Mouse (Mus musculus) MEL (cell line): ENCODE results near the gene Wdr5b. TPM values are rescaled to one million over a fixed set of nuclear protein-coding genes. Genes with fewer than 3 reads are reported as not detected.

Source experiments
- DNase-seq: peaks from one replicate; pipeline ENCODE4 v3.0.0; 2011; ENCODE audit warnings: low read depth, low spot score
- H3K27ac ChIP-seq: 2 replicates; pipeline ENCODE4 v1.5.1; 2012; ENCODE audit warnings: low read depth, mild to moderate bottlenecking, control low read depth, low read length, moderate library complexity; ENCODE audit not compliant: control insufficient read depth
- H3K27me3 ChIP-seq, 2 experiments: fragments of 150-350 bp in 1 of 2; sonication (generic) in 1 of 2; 2 replicates each; pipeline ENCODE4 v1.6.1; 2012; ENCODE audit warnings: low read length in 2 of 2, mild to moderate bottlenecking in 2 of 2, improper control_type of control experiment in 1 of 2, moderate library complexity in 1 of 2; ENCODE audit not compliant: insufficient read depth in 2 of 2, control insufficient read depth in 1 of 2
- H3K36me3 ChIP-seq, 2 experiments: 2 replicates each; pipeline ENCODE4 v1.6.1; 2012 to 2014; ENCODE audit warnings: low read length in 2 of 2, improper control_type of control experiment in 1 of 2, inconsistent platforms in 1 of 2, mild to moderate bottlenecking in 1 of 2; ENCODE audit not compliant: insufficient read depth in 2 of 2, control insufficient read depth in 1 of 2
- H3K4me1 ChIP-seq, 2 experiments: fragments of 150-350 bp in 1 of 2; sonication (generic) in 1 of 2; 2 replicates each; pipeline ENCODE4 v1.6.1; 2012; ENCODE audit warnings: low read length in 2 of 2, improper control_type of control experiment in 1 of 2, mild to moderate bottlenecking in 1 of 2; ENCODE audit not compliant: insufficient read depth in 2 of 2, control insufficient read depth in 1 of 2
- H3K4me3 ChIP-seq, 2 experiments: fragments of 150-350 bp in 1 of 2; sonication (generic) in 1 of 2; 2 replicates each; pipeline ENCODE4 v1.5.1; 2012; ENCODE audit warnings: low read depth in 2 of 2, low read length in 2 of 2, mild to moderate bottlenecking in 2 of 2, moderate library complexity in 2 of 2, control low read depth in 1 of 2, improper control_type of control experiment in 1 of 2; ENCODE audit not compliant: control insufficient read depth in 1 of 2, insufficient read depth in 1 of 2
- H3K79me2 ChIP-seq: 2 replicates; pipeline ENCODE4 v1.6.1; 2012; ENCODE audit warnings: mild to moderate bottlenecking, low read length, moderate library complexity; ENCODE audit not compliant: control insufficient read depth, poor library complexity, insufficient read depth
- H3K9ac ChIP-seq: 2 replicates; pipeline ENCODE4 v1.6.1; 2012; ENCODE audit warnings: low read depth, mild to moderate bottlenecking, control low read depth, low read length, moderate library complexity; ENCODE audit not compliant: control insufficient read depth, poor library complexity, severe bottlenecking
- H3K9me3 ChIP-seq: fragments of 150-350 bp; sonication (generic); replicated peaks from 2 replicates; pipeline ENCODE4 v1.6.1; 2012; ENCODE audit warnings: mild to moderate bottlenecking, low read length, improper control_type of control experiment, moderate library complexity; ENCODE audit not compliant: insufficient read depth
- CHD1 ChIP-seq: IDR thresholded peaks from 2 replicates; pipeline ENCODE4 v1.6.1; 2012; ENCODE audit warnings: low read depth, mild to moderate bottlenecking, inconsistent platforms, low read length, improper control_type of control experiment
- CHD2 ChIP-seq: IDR thresholded peaks from 2 replicates; pipeline ENCODE4 v1.6.1; 2011; ENCODE audit warnings: low read length, improper control_type of control experiment
- ELF1 ChIP-seq: IDR thresholded peaks from 2 replicates; pipeline ENCODE4 v1.6.1; 2014; ENCODE audit warnings: low read depth, mild to moderate bottlenecking, inconsistent platforms, low read length, improper control_type of control experiment, moderate library complexity
- GATA1 ChIP-seq: IDR thresholded peaks from 2 replicates; pipeline ENCODE4 v1.6.1; 2011; ENCODE audit warnings: low read depth, low read length, improper control_type of control experiment
- HCFC1 ChIP-seq: IDR thresholded peaks from 2 replicates; pipeline ENCODE4 v1.6.1; 2012; ENCODE audit warnings: low read depth, mild to moderate bottlenecking, inconsistent platforms, low read length, improper control_type of control experiment, moderate library complexity
- MAFK ChIP-seq: IDR thresholded peaks from 2 replicates; pipeline ENCODE4 v1.6.1; 2011; ENCODE audit warnings: low read depth, mild to moderate bottlenecking, low read length, improper control_type of control experiment, borderline replicate concordance
- MYC ChIP-seq: IDR thresholded peaks from 2 replicates; pipeline ENCODE4 v1.6.1; 2011; ENCODE audit warnings: low read depth, mild to moderate bottlenecking, low read length, improper control_type of control experiment, moderate library complexity
- SMC3 ChIP-seq: IDR thresholded peaks from 2 replicates; pipeline ENCODE4 v1.6.1; 2011; ENCODE audit warnings: low read depth, low read length, improper control_type of control experiment
- polyA plus RNA-seq, 2 experiments: library from polyadenylated mRNA; stranded (reverse) in 1 of 2; unstranded in 1 of 2; fragments of >175 nt in 1 of 2; fragments of >200 nt in 1 of 2; gene quantifications; 2 replicates each; pipeline versions ENCODE4 v1.2.1 to v1.2.4; 2012; ENCODE audit warnings: low replicate concordance in 2 of 2, low read depth in 1 of 2; ENCODE audit not compliant: insufficient read length in 2 of 2, insufficient read depth in 1 of 2, missing spikeins in 1 of 2
- total RNA-seq: library from RNA; depleted of rRNA; stranded (reverse); fragments of 300-350 nt; gene quantifications from 2 replicates; pipeline ENCODE4 v1.2.3, GENCODE M21; 2012; rRNA removed

The Wdr5b gene
- total and polyA plus RNA-seq, 3 experiments, result 1.7 to 3.3 TPM; not detected in 1

GRCm38 (mm10) chr16:36089850-36090616 lies 49.0 kb downstream of the Wdr5b start:
- peaks cover 0 to 9% of the 10 kb centered on the region in 2 experiments; a peak in 2 of 4 replicates for H3K36me3 ChIP-seq
- no peaks in the 10 kb centered on the region for H3K27me3 ChIP-seq
- no peak for DNase-seq
- no peaks in the 10 kb centered on the region for H3K79me2 ChIP-seq
- no peaks in the 10 kb centered on the region for H3K4me1 ChIP-seq
- H3K9me3 ChIP-seq, result no peaks in the 10 kb centered on the region
- no peak overlapping the region for H3K4me3 ChIP-seq
- TF ChIP-seq CHD1 (no peak), HCFC1 (no peak), MYC (no peak), GATA1 (no peak), CHD2 (no peak)
- TF ChIP-seq, all 39 proteins: peak for 0
- Histone ChIP-seq H3K27ac (no peak overlapping the region), H3K9ac (no peak overlapping the region)

GRCm38 (mm10) chr16:36090785-36091509 lies 50.0 kb downstream of the Wdr5b start:
- DNase-seq, result no peak
- no peak overlapping the region for H3K27ac ChIP-seq
- no peaks in the 10 kb centered on the region for H3K9me3 ChIP-seq
- peaks cover 0 to 6% of the 10 kb centered on the region in 2 experiments; a peak in 2 of 4 replicates for H3K36me3 ChIP-seq
- no peak overlapping the region for H3K4me3 ChIP-seq
- no peaks in the 10 kb centered on the region for H3K4me1 ChIP-seq
- no peak for TF ChIP-seq ELF1
- no peak for TF ChIP-seq MAFK
- no peak for TF ChIP-seq SMC3
- H3K9ac ChIP-seq, result no peak overlapping the region
- no peaks in the 10 kb centered on the region for H3K27me3 ChIP-seq
- H3K79me2 ChIP-seq, result no peaks in the 10 kb centered on the region

Other genes starting within 250 kb of the Wdr5b start
- 0.98 and 1.2 TPM in 2 replicates for gene Parp14, start 169.6 kb upstream of the Wdr5b start, total RNA-seq
- 1 to 10 TPM in 1 of 2 experiments, not detected in 1; 1.5 TPM for gene Parp14, start 169.6 kb upstream of the Wdr5b start, polyA plus RNA-seq
- gene Parp9, start 102.7 kb upstream of the Wdr5b start, total RNA-seq, result 3.0 and 3.4 TPM in 2 replicates
- gene Parp9, start 102.7 kb upstream of the Wdr5b start, polyA plus RNA-seq, result 1 to 10 TPM in 1 of 2 experiments, not detected in 1; 5.3 TPM
- 3.5 and 3.9 TPM in 2 replicates for gene Dtx3l, start 102.0 kb upstream of the Wdr5b start, total RNA-seq
- gene Dtx3l, start 102.0 kb upstream of the Wdr5b start, polyA plus RNA-seq, result 1 to 10 TPM in 1 of 2 experiments, not detected in 1; 6.0 TPM
- gene Kpna1, start 62.4 kb upstream of the Wdr5b start, total RNA-seq, result 24.5 and 25.2 TPM in 2 replicates
- gene Kpna1, start 62.4 kb upstream of the Wdr5b start, polyA plus RNA-seq, result 10 to 100 TPM in 1 of 2 experiments, not detected in 1; 34.9 TPM
- 111 and 120 TPM in 2 replicates for gene Fam162a, start 30.4 kb downstream of the Wdr5b start, total RNA-seq
- gene Fam162a, start 30.4 kb downstream of the Wdr5b start, polyA plus RNA-seq, result 100 to 1,000 TPM in 1 of 2 experiments, not detected in 1; 129 TPM
- 183 and 203 TPM in 2 replicates for gene Ccdc58, start 30.5 kb downstream of the Wdr5b start, total RNA-seq
- gene Ccdc58, start 30.5 kb downstream of the Wdr5b start, polyA plus RNA-seq, result 10 to 100 TPM in 1 of 2 experiments, not detected in 1; 98.3 TPM
- not detected in 2 replicates for gene Csta1, start 90.1 kb downstream of the Wdr5b start, total RNA-seq
- not detected for gene Csta1, start 90.1 kb downstream of the Wdr5b start, polyA plus RNA-seq
- not detected in 2 replicates for gene Stfa2l1, start 115.6 kb downstream of the Wdr5b start, total RNA-seq
- not detected for gene Stfa2l1, start 115.6 kb downstream of the Wdr5b start, polyA plus RNA-seq
- not detected in 2 replicates for gene Gm5483, start 143.0 kb downstream of the Wdr5b start, total RNA-seq
- gene Gm5483, start 143.0 kb downstream of the Wdr5b start, polyA plus RNA-seq, result not detected
- gene Gm5416, start 169.2 kb downstream of the Wdr5b start, total RNA-seq, result not detected in 2 replicates
- gene Gm5416, start 169.2 kb downstream of the Wdr5b start, polyA plus RNA-seq, result not detected
- 0.29 and 0.46 TPM in 2 replicates for gene 2010005H15Rik, start 180.3 kb downstream of the Wdr5b start, total RNA-seq
- gene 2010005H15Rik, start 180.3 kb downstream of the Wdr5b start, polyA plus RNA-seq, result under 1 TPM in 1 of 2 experiments, not detected in 1; 0.11 TPM
- not detected in 2 replicates for gene Stfa1, start 235.8 kb downstream of the Wdr5b start, total RNA-seq
- gene Stfa1, start 235.8 kb downstream of the Wdr5b start, polyA plus RNA-seq, result not detected